ENCODE assay signal across 35 mouse cellular contexts in the genomic region with DNA sequence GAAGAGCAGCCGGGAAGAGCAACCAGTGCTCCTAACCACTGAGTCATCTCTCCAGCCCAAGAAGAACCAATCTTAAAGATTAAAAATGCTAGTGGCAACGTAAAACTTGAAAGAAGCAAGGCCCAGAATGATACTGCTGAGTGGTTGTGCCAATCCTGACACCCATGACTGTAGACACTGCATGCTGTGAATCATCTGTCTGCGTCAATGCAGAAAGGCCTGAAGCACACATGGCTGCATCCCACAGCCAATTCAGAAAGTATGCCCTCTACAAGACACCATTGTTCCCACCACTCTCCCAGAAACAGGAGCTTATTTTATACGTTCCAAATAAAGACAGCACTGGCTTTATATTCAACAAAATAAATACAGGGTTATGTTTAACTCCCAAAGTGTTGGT.
"Had no signal": no experiment of that assay in that cellular context is flagged by ENCODE, and none has a peak within 500 bp of the region (broad histone marks: within the 10 kb centered on the region; RNA-seq: fewer than 3 reads in every experiment).

No protein-coding gene starts in this region.

- H3K4me3 ChIP-seq: heart, embryonic 10.5 days; heart, embryonic 12.5 days; heart, embryonic 13.5 days; heart, embryonic 15.5 days; hindbrain, embryonic 10.5 days; hindbrain, embryonic 12.5 days; hindbrain, embryonic 13.5 days; hindbrain, embryonic 15.5 days; intestine, embryonic 15.5 days; kidney, embryonic 15.5 days; layer of hippocampus, adult 2 months had no signal

- H3K4me2 ChIP-seq: heart, embryonic 11.5 days; heart, embryonic 12.5 days; heart, embryonic 13.5 days; heart, embryonic 15.5 days; hindbrain, embryonic 12.5 days; hindbrain, embryonic 13.5 days; hindbrain, embryonic 14.5 days; hindbrain, embryonic 15.5 days; intestine, embryonic 15.5 days; kidney, embryonic 15.5 days had no signal

- H3K9ac ChIP-seq: heart, embryonic 12.5 days; heart, embryonic 13.5 days; heart, embryonic 15.5 days; hindbrain, embryonic 12.5 days; hindbrain, embryonic 13.5 days; hindbrain, embryonic 14.5 days; hindbrain, embryonic 15.5 days; intestine, embryonic 15.5 days; kidney, embryonic 15.5 days had no signal

- H3K4me1 ChIP-seq: heart, embryonic 10.5 days; heart, embryonic 12.5 days; heart, embryonic 13.5 days; heart, embryonic 15.5 days; hindbrain, embryonic 10.5 days; hindbrain, embryonic 12.5 days; hindbrain, embryonic 13.5 days; hindbrain, embryonic 15.5 days; intestine, embryonic 15.5 days; kidney, embryonic 15.5 days had no signal

- ATAC-seq: hindbrain, embryonic 16.5 days; hindbrain, postnatal 0 days; inflammation-experienced regulatory T-cells, adult 6 months; intestine, embryonic 15.5 days; intestine, embryonic 16.5 days; intestine, postnatal 0 days had no signal

- H3K27ac ChIP-seq: heart, embryonic 10.5 days; heart, embryonic 13.5 days; heart, embryonic 15.5 days; hindbrain, embryonic 10.5 days; hindbrain, embryonic 12.5 days; hindbrain, embryonic 13.5 days; hindbrain, embryonic 14.5 days; hindbrain, embryonic 15.5 days; hindbrain, postnatal 0 days; intestine, embryonic 15.5 days; kidney, embryonic 15.5 days; kidney, postnatal 0 days; layer of hippocampus, adult 2 months had no signal

- H3K27me3 ChIP-seq: heart, embryonic 12.5 days; heart, embryonic 13.5 days; heart, embryonic 15.5 days; hindbrain, embryonic 12.5 days; hindbrain, embryonic 13.5 days; hindbrain, embryonic 15.5 days; intestine, embryonic 15.5 days; kidney, embryonic 15.5 days had no signal

- DNase-seq: heart, postnatal 10 days; heart, postnatal 14 days; heart, postnatal 36 days; heart, postnatal 4 days; kidney, adult 11 months; kidney, adult 18-20 months; kidney, adult 2 months; kidney, adult 8-10 months; kidney, adult 9 months; kidney, postnatal 10 days; kidney, postnatal 14 days; kidney, postnatal 25 days; kidney, postnatal 36 days; kidney, postnatal 4 days; layer of hippocampus, adult 9-11 months; layer of hippocampus, postnatal 36 days had no signal

- H3K9me3 ChIP-seq: heart, embryonic 10.5 days; heart, embryonic 12.5 days; heart, embryonic 13.5 days; heart, embryonic 15.5 days; hindbrain, embryonic 10.5 days; hindbrain, embryonic 12.5 days; hindbrain, embryonic 13.5 days; hindbrain, embryonic 15.5 days; intestine, embryonic 15.5 days; kidney, embryonic 15.5 days had no signal
